Mouse (Mus musculus): ENCODE measurements at regions not wholly inside any gene's neighbourhood (a gene's known extent, or its start where the extent isn't known, plus 50 kb on each side); places are given as distances from the start of the nearest gene placed in this dataset.
"Not testable (repeated sequence)": the region's sequence is repeated elsewhere in the genome, so short reads cannot be mapped to it uniquely, and the experiment has no call there.

DNA sequence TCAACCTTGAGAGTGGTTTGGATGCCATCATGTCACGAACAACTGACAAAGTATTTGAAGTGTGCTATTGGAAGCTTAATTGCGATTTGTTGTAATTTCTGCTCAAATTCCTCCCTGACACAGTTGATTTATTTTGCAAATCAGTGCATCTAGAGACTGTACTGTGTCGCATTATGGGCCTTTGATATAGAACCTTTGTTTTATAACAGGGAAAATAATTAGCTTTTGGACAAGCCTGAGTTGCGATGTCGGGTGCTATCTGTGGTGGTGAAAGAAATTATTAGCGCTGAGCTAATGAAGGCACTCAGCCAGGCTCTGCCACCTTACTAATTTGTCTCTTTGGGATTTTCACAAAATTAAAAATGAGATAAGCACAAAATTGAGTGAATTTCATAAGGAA lies 473.6 kb downstream of the Tlr4 start:
- dilution Hi-C loops (cut with MboI; ENCODE audit: extremely low pct_ligation_motif_present, extremely low pct_unique_long_range_greater_than_20kb, low sequenced_read_pairs) (no loop called here), in situ Hi-C loops (cut with MboI; ENCODE audit: low pct_ligation_motif_present, low pct_unique_long_range_greater_than_20kb, low sequenced_read_pairs) (no loop called here)
- Histone ChIP-seq H3K9ac (ENCODE audit: insufficient read depth, low read depth) (no peak overlapping the region), H3K27ac (ENCODE audit: insufficient read depth, low read depth) (no peak overlapping the region), H3K9me3 (replicated peaks; ENCODE audit: low read length) (peaks cover 7% of the 10 kb centered on the region), H3K27me3 (replicated peaks) (no peaks in the 10 kb centered on the region), H3K36me3 (replicated peaks in 1 of 2; ENCODE audit: control insufficient read depth in 1 of 2, insufficient read depth in 1 of 2, low read length in 1 of 2) (no peaks in the 10 kb centered on the region), H3K4me1 (ENCODE audit: control insufficient read depth in 1 of 2, insufficient read depth in 2 of 2) (no peaks in the 10 kb centered on the region), H3K4me3 (replicated peaks in 1 of 3; ENCODE audit: low read depth in 2 of 3, low read length in 2 of 3, poor library complexity in 1 of 3) (no peak overlapping the region), H3K79me2 (replicated peaks; ENCODE audit: control insufficient read depth, extremely low read depth, insufficient read depth, poor library complexity, severe bottlenecking) (no peaks in the 10 kb centered on the region), H3K4me2 (ENCODE audit: insufficient read depth, low read depth, poor library complexity, severe bottlenecking) (no peak overlapping the region)
- no peak for DNase-seq (ENCODE audit: extremely low read depth)
- TF ChIP-seq USF1 (IDR thresholded peaks at IDR 0.05; ENCODE audit: low read depth, low read length) (no peak), MEF2A (IDR thresholded peaks at IDR 0.05; ENCODE audit: borderline replicate concordance, low read depth, low read length) (no peak), TCF12 (IDR thresholded peaks at IDR 0.05; ENCODE audit: low read depth, low read length) (no peak), ZNF384 (IDR thresholded peaks at IDR 0.05; ENCODE audit: low read depth, low read length) (no peak), BHLHE40 (IDR thresholded peaks at IDR 0.05; ENCODE audit: low read depth, low read length) (no peak), USF2 (conservative IDR thresholded peaks at IDR 0.05; ENCODE audit: low read depth, low read length) (no peak), E2F4 (IDR thresholded peaks at IDR 0.05; ENCODE audit: insufficient replicate concordance, low read depth, low read length) (no peak), SIN3A (IDR thresholded peaks at IDR 0.05; ENCODE audit: low read length) (no peak), NELFE (IDR thresholded peaks at IDR 0.05; ENCODE audit: low read depth, low read length) (no peak), EP300 (IDR thresholded peaks at IDR 0.05; ENCODE audit: low read length) (no peak), RAD21 (IDR thresholded peaks at IDR 0.05; ENCODE audit: low read depth, low read length) (no peak)

DNA sequence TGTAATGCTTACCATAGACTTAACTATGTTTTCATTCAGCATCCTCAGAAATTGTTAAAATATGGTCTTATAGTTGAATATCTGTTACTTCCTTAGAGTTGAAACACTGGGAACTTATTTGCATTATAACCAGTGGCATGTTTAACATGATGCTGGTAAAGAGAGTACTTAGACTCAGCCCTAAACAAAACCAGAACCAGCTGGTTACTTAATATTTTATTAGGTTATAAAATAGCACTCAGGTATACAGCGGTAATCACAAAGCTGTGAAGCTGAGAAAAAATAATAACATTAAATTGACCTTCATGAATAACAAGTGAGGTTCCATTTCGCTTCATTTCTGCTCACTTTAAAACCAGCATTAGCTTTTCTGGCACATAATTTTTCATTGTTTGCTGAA lies 474.4 kb downstream of the Tlr4 start:
- no peaks in the 10 kb centered on the region for H3K79me2 ChIP-seq (replicated peaks; ENCODE audit: control insufficient read depth, extremely low read depth, insufficient read depth, poor library complexity, severe bottlenecking)
- H3K4me2 ChIP-seq (ENCODE audit: insufficient read depth, low read depth, poor library complexity, severe bottlenecking): no peak overlapping the region
- no peak for DNase-seq (ENCODE audit: extremely low read depth)
- no peaks in the 10 kb centered on the region for H3K4me1 ChIP-seq (ENCODE audit: control insufficient read depth in 1 of 2, insufficient read depth in 2 of 2)
- no peaks in the 10 kb centered on the region for H3K36me3 ChIP-seq (replicated peaks in 1 of 2; ENCODE audit: control insufficient read depth in 1 of 2, insufficient read depth in 1 of 2, low read length in 1 of 2)
- no peaks in the 10 kb centered on the region for H3K27me3 ChIP-seq (replicated peaks)
- in situ Hi-C loops (cut with MboI; ENCODE audit: low pct_ligation_motif_present, low pct_unique_long_range_greater_than_20kb, low sequenced_read_pairs): no loop called here
- TF ChIP-seq ZC3H11A (IDR thresholded peaks at IDR 0.05; ENCODE audit: low read depth, low read length) (no peak), TBP (conservative IDR thresholded peaks at IDR 0.05; ENCODE audit: low read depth, low read length) (no peak), MXI1 (IDR thresholded peaks at IDR 0.05; ENCODE audit: low read depth, low read length) (no peak), MAFK (IDR thresholded peaks at IDR 0.05; ENCODE audit: insufficient replicate concordance, low read length) (no peak), MYC (IDR thresholded peaks at IDR 0.05; ENCODE audit: low read depth, low read length) (no peak), SIN3A (IDR thresholded peaks at IDR 0.05; ENCODE audit: low read length) (no peak), CHD1 (IDR thresholded peaks at IDR 0.05; ENCODE audit: low read depth, low read length) (no peak), MAZ (IDR thresholded peaks at IDR 0.05; ENCODE audit: low read depth, low read length) (no peak), TCF12 (IDR thresholded peaks at IDR 0.05; ENCODE audit: low read depth, low read length) (no peak), RCOR1 (conservative IDR thresholded peaks at IDR 0.05; ENCODE audit: low read depth, low read length) (no peak)
- H3K27ac ChIP-seq (ENCODE audit: insufficient read depth, low read depth): no peak overlapping the region
- H3K9me3 ChIP-seq (replicated peaks; ENCODE audit: low read length): peaks cover 9% of the 10 kb centered on the region
- no peak overlapping the region for H3K9ac ChIP-seq (ENCODE audit: insufficient read depth, low read depth)
- H3K4me3 ChIP-seq (replicated peaks in 1 of 3; ENCODE audit: low read depth in 2 of 3, low read length in 2 of 3, poor library complexity in 1 of 3): no peak overlapping the region
- dilution Hi-C loops (cut with MboI; ENCODE audit: extremely low pct_ligation_motif_present, extremely low pct_unique_long_range_greater_than_20kb, low sequenced_read_pairs): no loop called here

DNA sequence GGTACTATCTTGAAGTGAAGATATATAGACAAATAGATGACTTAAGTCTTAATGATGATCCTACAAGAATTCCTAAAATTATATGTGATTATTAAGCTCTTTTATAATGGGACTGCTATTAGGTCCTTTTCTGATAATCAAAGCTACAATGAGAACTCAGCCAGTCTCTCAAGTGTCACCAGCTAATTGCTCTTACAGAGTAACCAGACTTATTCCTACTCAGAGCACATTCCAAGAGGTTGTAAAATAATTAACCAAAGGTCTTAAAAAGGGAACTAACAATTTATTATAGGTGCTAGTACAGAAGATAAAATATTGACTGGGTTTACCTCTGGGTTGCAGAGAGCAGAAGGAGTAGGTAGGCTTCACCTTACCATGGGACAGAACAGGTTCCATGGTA lies 492.7 kb downstream of the Tlr4 start:
- H3K9me3 ChIP-seq (replicated peaks; ENCODE audit: low read length); DNase-seq (ENCODE audit: extremely low read depth); H3K9ac ChIP-seq (ENCODE audit: insufficient read depth, low read depth); in situ Hi-C loops (cut with MboI; ENCODE audit: low pct_ligation_motif_present, low pct_unique_long_range_greater_than_20kb, low sequenced_read_pairs); H3K4me3 ChIP-seq (replicated peaks in 1 of 3; ENCODE audit: low read depth in 2 of 3, low read length in 2 of 3, poor library complexity in 1 of 3); H3K4me2 ChIP-seq (ENCODE audit: insufficient read depth, low read depth, poor library complexity, severe bottlenecking); H3K79me2 ChIP-seq (replicated peaks; ENCODE audit: control insufficient read depth, extremely low read depth, insufficient read depth, poor library complexity, severe bottlenecking); H3K27me3 ChIP-seq (replicated peaks); H3K27ac ChIP-seq (ENCODE audit: insufficient read depth, low read depth); H3K4me1 ChIP-seq (ENCODE audit: control insufficient read depth in 1 of 2, insufficient read depth in 2 of 2); H3K36me3 ChIP-seq (replicated peaks in 1 of 2; ENCODE audit: control insufficient read depth in 1 of 2, insufficient read depth in 1 of 2, low read length in 1 of 2); dilution Hi-C loops (cut with MboI; ENCODE audit: extremely low pct_ligation_motif_present, extremely low pct_unique_long_range_greater_than_20kb, low sequenced_read_pairs): not testable (repeated sequence)

All from CH12.LX (cell line).